1 mouse cellular context compared by ENCODE assay signal in the genomic region with DNA sequence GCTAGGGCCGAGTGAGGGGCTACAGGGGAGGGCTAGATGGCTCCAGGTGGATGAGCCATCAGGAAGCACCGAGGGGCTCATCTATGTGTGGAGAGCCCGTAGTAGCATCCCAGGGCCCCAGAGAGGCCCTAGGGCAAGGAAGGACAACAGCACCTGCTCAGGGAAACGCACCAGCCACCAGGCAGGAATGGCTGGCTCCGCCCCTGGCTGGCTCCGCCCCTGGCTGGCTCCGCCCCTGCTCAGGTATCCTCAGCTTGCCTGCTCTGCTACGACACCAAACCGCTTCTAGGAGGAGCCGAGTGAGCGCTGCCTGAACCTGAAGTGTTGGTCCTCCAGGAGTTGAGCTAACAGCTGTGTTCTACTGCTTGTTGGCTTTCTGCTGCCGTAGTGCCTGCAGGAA.
TF ChIP-seq lines count a peak whose summit lies in the region.

No protein-coding gene starts in this region.

TF ChIP-seq in CH12.LX, 34 proteins besides CTCF, POLR2A, EP300 and RAD21 (continued from another document):
- TF ChIP-seq HCFC1 (IDR thresholded peaks at IDR 0.05; ENCODE audit: low read depth, low read length) (no peak), GABPA (IDR thresholded peaks at IDR 0.05; ENCODE audit: insufficient replicate concordance, low read depth, low read length) (no peak), MAFK (IDR thresholded peaks at IDR 0.05; ENCODE audit: insufficient replicate concordance, low read length) (no peak), KAT2A (IDR thresholded peaks at IDR 0.05; ENCODE audit: insufficient replicate concordance, low read length) (no peak), PAX5 (IDR thresholded peaks at IDR 0.05; ENCODE audit: low read length) (no peak), POLR2AphosphoS2 (IDR thresholded peaks at IDR 0.05; ENCODE audit: low read depth, low read length) (no peak), IRF4 (IDR thresholded peaks at IDR 0.05; ENCODE audit: low read depth, low read length) (no peak), NELFE (IDR thresholded peaks at IDR 0.05; ENCODE audit: low read depth, low read length) (no peak), ZMIZ1 (IDR thresholded peaks at IDR 0.05; ENCODE audit: low read depth, low read length) (no peak), CHD2 (IDR thresholded peaks at IDR 0.05; ENCODE audit: low read length) (no peak), JUN (IDR thresholded peaks at IDR 0.05; ENCODE audit: insufficient read depth, low read depth, low read length) (no peak), SMC3 (IDR thresholded peaks at IDR 0.05; ENCODE audit: low read depth, low read length) (no peak), USF1 (IDR thresholded peaks at IDR 0.05; ENCODE audit: low read depth, low read length) (no peak), TCF12 (IDR thresholded peaks at IDR 0.05; ENCODE audit: low read depth, low read length) (no peak), USF2 (conservative IDR thresholded peaks at IDR 0.05; ENCODE audit: low read depth, low read length) (no peak), ZC3H11A (IDR thresholded peaks at IDR 0.05; ENCODE audit: low read depth, low read length) (no peak), E2F4 (IDR thresholded peaks at IDR 0.05; ENCODE audit: insufficient replicate concordance, low read depth, low read length) (no peak)
TF ChIP-seq in CH12.LX: peak in this region for 0.
